Mouse (Mus musculus): ENCODE data around the gene 8030474K03Rik.
"Not testable (repeated sequence)": the region's sequence is repeated elsewhere in the genome, so short reads cannot be mapped to it uniquely, and the experiment has no call there.

DNA sequence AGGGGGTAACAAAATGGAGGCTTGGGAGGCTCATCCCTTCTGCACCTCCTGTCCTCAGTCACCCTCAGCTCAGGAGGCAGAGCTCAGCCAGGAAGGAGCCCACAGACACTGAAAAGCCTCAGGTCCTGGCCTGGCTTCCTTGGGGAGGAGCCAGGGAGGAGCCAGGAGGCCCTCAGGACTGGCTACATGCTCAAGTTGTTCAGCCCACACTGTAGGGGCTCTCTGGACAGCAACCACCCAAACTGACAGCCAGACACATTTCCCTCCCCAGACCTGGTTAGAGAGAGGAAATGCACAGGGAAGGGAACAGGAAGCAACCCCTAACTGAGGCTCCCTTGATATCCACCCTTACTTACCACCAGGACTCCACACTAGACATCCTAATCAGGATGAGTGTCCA is 25.5 kb downstream of the 8030474K03Rik start:
- TF ChIP-seq CTCF (conservative IDR thresholded peaks at IDR 0.05; ENCODE audit: insufficient read depth, insufficient read length, low read depth, low read length); POLR2A (IDR thresholded peaks at IDR 0.05; ENCODE audit: low read depth, low read length): not testable (repeated sequence)

Data from kidney, adult 2 months (tissue).